Mouse (Mus musculus): ENCODE results near the gene Hemgn.

DNA sequence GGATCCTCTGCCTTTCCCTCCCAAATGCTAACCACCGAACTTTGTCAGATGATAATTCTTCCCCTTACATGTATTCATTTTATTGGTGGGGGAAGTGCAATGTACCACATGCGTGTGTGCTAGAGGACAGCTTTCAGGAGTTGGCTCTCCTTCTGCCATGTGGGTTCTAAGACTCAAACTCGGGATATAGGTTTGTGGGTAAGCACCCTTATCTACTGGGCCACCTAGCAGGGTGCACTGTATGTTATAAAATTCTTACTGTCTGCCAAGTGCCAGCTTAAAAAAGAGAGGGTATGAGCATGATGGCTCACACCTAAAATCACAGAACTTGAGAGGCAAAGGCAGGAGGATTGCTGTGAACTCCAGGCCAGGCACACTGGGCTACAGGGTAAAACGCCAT lies 14.5 kb downstream of the Hemgn start:
- TF ChIP-seq CTCF (IDR thresholded peaks at IDR 0.05; ENCODE audit: low read depth, low read length): no peak
- TF ChIP-seq POLR2A (IDR thresholded peaks at IDR 0.05; ENCODE audit: extremely low read depth, insufficient read depth, low read length): no peak
